Mouse (Mus musculus): ENCODE measurements around the gene Xpo4. TPM values are rescaled to one million over a fixed set of nuclear protein-coding genes. Genes with fewer than 3 reads are reported as not detected.
"Not testable (repeated sequence)": the region's sequence is repeated elsewhere in the genome, so short reads cannot be mapped to it uniquely, and the experiment has no call there.

The Xpo4 gene
- total RNA-seq, 2 experiments from 2014 or later: 20.7 to 28.1 TPM

DNA sequence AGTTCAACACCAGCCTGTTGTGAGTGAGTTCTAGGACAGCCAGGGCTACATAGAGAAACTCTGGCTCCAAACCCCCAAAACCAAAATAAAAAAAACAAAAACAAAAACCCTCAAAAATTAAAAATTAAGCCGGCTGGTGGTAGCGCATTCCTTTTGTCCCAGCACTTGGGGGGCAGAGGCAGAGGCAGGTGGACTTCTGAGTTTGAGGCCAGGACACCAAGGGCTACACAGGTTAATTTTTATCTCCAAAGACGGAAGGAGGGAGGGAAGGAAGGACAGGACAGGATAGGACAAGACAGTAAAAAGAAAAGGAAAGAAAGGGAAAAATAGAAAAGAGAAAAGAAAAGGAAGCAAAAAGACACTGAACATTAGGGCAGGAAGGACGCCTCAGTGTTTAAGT is 17.5 kb upstream of the Xpo4 start:
- DNase-seq: no peak

GRCm38 (mm10) chr14:57679958-57680535 is 14.8 kb upstream of the Xpo4 start:
- peak; percentile 88 for DNase-seq

DNA sequence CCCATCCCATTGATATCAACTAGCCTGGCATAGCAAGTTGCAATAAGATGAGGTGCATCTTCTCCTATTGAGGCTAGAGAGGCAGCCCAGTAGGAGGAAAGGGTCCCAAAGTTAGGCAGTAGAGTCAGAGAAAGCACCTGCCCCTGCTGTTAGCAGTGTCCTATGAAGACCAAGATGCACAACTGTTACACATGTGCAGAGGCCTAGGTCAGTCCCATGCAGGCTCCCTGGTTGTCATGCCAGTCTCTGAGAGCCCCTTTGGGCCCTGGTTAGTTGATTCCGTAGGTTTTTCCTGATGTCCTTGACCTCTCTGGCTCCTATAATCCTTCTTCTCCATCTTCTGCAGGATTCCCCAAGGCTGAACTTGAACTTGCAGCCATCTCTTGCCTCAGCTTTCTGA is 14.3 kb upstream of the Xpo4 start:
- no peak for DNase-seq

GRCm38 (mm10) chr14:57675481-57675880 is 10.3 kb upstream of the Xpo4 start:
- DNase-seq: no peak

DNA sequence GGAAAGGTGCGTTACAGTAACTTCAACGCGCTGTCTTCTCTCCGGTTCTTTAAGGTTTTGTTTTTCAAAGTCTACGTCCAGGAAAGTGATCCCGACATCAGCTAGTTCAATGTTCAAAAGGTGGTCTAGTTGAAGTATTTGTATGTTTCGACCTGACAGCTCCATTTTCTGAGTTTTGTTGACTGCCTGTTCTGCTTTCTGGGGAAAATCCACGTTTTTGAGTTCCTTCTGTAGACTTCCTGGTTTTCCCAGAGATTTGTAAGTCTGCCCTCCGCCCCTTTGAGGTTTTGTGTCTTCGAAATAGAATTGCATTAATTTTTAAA is 359 bp upstream of the Xpo4 start:
- no peak for DNase-seq

GRCm38 (mm10) chr14:57664311-57664821 is 864 bp downstream of the Xpo4 start:
- DNase-seq: peak; percentile 60

DNA sequence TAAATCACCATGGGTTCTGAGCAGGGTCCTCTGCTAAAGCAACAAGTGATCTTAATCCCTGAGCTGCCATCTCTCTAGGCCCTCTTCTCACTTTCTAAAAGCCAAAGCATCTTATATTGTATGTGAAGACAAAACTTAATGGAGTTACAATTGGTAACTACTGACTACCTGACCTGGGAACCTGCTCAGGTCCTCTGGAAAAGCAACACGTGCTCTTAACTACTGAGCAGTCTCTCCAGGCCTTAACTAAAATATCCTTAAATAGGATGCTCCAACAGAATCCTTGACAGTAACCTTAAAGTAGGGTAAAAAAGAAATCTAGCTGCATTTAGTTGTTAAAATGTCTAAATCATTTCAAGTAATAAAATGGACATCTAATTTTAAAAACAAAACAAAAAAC is 1.6 kb downstream of the Xpo4 start:
- no peak for DNase-seq

DNA sequence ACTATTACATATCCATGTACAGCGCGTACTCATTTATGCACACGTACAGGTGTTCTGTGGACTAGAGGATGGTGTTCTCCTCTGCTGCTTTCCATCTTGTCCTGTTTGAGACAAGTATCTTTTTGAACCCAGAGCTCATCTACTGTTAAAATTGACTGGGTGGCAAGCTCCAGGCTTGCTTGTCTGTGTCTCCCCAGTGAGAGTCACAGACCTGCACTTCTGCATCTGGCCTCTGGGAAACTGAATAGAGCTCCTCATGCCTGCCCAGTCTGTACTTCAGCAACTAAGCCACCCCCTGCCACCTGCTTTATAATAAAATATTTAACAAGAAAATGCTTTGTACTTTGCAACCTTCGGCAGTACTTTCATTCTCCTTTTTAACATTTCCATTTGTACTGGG is 6.9 kb downstream of the Xpo4 start:
- no peak for DNase-seq

GRCm38 (mm10) chr14:57657500-57657899 is 7.7 kb downstream of the Xpo4 start:
- DNase-seq: no peak

DNA sequence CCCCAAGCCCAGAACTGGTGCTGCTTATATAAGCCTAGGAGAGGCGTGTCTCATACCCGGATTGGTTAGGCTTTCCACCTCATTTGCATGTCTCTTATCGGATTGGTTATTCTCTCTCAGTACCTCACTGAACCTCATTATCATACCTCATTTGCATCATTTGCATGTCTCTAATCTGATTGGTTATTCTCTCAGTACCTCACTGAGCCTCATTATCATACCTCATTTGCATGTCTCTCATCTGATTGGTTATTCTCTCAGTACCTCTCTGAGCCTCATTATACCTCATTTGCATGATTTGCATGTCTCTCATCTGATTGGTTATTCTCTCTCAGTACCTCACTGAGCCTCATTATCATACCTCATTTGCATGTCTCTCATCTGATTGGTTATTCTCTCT is 8.7 kb downstream of the Xpo4 start:
- DNase-seq: not testable (repeated sequence)

GRCm38 (mm10) chr14:57649501-57649900 is 15.7 kb downstream of the Xpo4 start:
- no peak for DNase-seq

DNA sequence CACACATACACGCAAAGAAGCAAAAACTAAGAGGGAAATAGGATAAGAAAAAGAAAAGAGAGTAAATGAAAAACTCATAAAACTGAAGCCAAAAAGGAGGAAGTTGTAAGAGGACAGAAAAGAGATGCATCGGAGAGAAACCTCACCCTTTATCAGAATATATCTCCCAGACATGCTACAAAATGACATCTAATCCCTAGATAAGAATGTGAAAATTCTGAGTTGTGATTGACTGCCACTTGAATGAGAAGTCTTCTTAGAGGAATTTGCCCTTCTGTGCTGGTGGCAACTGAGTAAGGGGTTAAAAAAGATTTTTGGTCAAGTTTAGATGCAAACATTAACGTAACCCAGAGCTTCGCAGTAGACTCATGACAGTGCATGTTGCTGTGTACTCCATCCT is 19.1 kb downstream of the Xpo4 start:
- DNase-seq: no peak

GRCm38 (mm10) chr14:57639153-57639552 is 26.1 kb downstream of the Xpo4 start:
- DNase-seq: no peak

GRCm38 (mm10) chr14:57634141-57634540 is 31.1 kb downstream of the Xpo4 start:
- peak; percentile 46 for DNase-seq

- no peak for DNase-seq
Observed at GRCm38 (mm10) chr14:57629595-57629994, 35.6 kb downstream of the Xpo4 start.

- no peak for DNase-seq
Observed at GRCm38 (mm10) chr14:57622934-57623333, 42.3 kb downstream of the Xpo4 start.

- no peak for DNase-seq
Observed at GRCm38 (mm10) chr14:57621699-57622098, 43.5 kb downstream of the Xpo4 start.

DNA sequence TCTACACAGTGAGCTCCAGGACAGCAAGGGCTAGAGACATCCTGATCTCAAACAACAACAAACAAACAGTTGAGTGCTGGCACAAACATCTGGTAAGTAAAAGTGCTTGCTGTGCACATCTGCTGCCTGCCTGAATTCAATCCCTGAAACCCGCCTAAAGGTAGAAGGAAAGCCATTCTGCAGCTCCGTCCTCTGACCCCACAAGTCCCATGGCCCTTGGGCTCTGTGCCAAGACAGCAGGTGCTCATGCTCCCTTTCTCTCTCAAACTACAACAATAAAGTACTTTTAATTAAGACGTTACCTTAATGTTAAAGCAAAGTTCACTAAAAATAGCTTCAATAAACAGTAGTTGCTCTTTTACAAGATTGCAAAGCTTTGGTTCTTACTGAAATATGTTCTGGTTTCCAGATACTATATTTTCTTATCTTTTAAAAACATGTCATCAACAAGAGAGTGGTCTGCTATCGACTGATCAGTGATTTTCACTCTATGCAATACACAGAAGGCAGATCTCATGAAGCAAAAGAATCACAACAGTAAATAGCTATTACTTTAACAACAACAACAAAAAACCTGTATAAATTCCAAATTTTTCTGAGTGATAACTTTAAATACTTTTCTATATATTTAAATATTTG is 44.5 kb downstream of the Xpo4 start:
- DNase-seq: no peak

DNA sequence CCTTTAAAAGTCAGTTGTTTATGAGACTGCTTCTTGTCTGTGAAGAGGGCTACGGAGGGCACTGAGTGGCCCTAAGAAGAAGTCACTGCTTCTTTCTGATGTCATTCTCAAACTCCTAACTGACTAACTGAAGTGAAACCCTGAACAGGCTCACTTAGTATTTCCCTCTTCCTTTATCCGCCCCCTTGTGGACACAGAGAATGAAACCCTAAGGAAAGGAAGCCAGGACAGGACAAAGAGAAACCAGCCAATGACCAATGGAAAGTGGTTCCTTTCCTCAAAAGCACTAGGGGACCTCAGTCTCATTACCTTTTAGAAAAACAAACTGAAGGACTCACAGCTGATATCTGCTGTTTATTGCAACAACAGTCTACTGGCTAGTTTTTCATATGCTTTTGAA is 45.7 kb downstream of the Xpo4 start:
- peak; percentile 59 for DNase-seq

DNA sequence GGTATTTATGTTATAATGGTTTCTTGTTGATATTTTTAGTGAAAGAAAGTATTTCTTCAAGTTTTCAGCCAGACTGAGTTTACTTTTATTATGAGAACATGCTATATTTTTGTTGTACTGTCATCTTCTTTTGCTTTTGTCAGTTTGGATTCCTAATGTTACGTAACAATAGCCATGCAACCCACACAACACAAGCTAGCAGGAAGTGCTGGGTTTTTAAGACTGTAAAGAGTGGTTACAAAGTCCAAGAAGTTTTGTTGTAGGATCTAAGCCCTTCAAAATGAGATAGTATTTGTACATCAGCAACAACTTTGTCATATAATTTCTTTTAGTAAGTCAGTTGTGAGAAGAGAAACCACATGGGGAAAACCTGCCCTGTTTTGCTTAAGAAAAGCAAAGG is 47.6 kb downstream of the Xpo4 start:
- no peak for DNase-seq

DNA sequence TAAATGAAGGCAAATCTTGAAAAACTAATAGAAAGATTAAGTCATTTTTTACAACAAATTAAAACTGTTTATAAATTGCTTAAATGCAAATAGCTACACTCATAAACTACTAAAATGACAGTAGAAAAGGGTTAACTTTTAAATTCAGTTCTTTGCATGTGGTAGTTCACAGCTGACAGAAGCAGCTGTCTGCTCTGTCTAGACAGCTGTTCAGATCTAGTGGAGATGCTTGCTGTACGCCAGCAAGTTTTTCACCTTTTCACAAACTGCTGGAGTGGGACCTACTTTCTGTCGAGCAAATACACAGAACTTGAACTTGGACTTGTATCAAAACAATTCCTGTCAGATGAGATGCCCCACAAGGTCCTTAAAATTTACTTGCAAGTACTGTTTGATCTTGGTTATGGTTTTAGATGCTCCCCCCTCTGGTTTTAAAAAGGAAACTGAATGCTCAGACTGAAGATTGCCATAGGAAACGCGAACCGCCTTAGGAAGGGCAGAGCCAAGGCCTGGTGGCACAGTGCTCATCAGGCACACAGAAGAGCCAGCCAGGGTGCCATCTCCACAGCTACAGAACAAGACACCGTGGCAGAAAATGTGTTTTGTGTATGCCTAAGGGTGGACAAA is 48.8 kb downstream of the Xpo4 start:
- no peak for DNase-seq

GRCm38 (mm10) chr14:57615828-57616227 is 49.4 kb downstream of the Xpo4 start:
- no peak for DNase-seq

- DNase-seq: no peak
Observed at GRCm38 (mm10) chr14:57611034-57611433, 54.2 kb downstream of the Xpo4 start.

- DNase-seq: no peak
Observed at GRCm38 (mm10) chr14:57609816-57610329, 55.4 kb downstream of the Xpo4 start.

Data from adrenal gland, postnatal 10 days (tissue).